In the genomic region with DNA sequence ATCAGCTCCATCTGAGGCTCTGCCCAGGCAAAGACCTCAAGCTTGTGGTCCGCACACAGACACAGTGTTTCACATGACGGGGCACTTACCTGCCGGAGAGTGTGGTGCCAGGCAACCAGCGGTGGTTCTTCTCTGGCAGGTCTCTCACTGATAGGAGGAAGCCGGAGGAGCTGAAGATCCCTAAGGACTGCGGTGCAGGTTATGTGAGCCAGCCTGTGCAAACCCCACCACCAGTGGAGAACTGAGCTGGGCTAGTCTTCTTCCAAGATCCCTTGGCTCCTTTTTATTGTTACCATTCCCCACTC, we compare ENCODE assay signal across 10 mouse cellular contexts. TPM values are rescaled to one million over a fixed set of nuclear protein-coding genes. Genes with fewer than 3 reads are reported as not detected.
A peak's percentile ranks its signal among the peaks of the same experiment; 100 is the strongest.
DNase-seq lines count a peak whose midpoint lies in the region; ATAC-seq and TF ChIP-seq lines count a peak whose summit lies in the region.
"Had no signal": no experiment of that assay in that cellular context is flagged by ENCODE, and none has a peak within 500 bp of the region (broad histone marks: within the 10 kb centered on the region; RNA-seq: fewer than 3 reads in every experiment).

No protein-coding gene starts in this region.

- no peak overlapping the region for H3K9ac ChIP-seq in hindbrain, embryonic 12.5 days
- no peak overlapping the region for H3K9ac ChIP-seq in hindbrain, embryonic 11.5 days (ENCODE audit: low read depth, low read length)
- no peak overlapping the region for H3K9ac ChIP-seq in midbrain, embryonic 16.5 days (ENCODE audit: low read depth, low read length)
- H3K9ac ChIP-seq in midbrain, embryonic 15.5 days, result no peak overlapping the region
- H3K9ac ChIP-seq in forebrain, postnatal 0 days, result no peak overlapping the region

- H3K9me3 ChIP-seq in hindbrain, embryonic 12.5 days (replicated peaks), result no peaks in the 10 kb centered on the region
- no peaks in the 10 kb centered on the region for H3K9me3 ChIP-seq in hindbrain, embryonic 11.5 days (ENCODE audit: control insufficient read depth, low read length)
- H3K9me3 ChIP-seq in midbrain, embryonic 16.5 days (replicated peaks; ENCODE audit: control insufficient read depth, low read length, poor library complexity, severe bottlenecking), result no peaks in the 10 kb centered on the region
- no peaks in the 10 kb centered on the region for H3K9me3 ChIP-seq in midbrain, embryonic 15.5 days
- no peaks in the 10 kb centered on the region for H3K9me3 ChIP-seq in forebrain, postnatal 0 days (ENCODE audit: low read length)

- H3K27ac ChIP-seq in hindbrain, embryonic 12.5 days, result no peak overlapping the region
- no peak overlapping the region for H3K27ac ChIP-seq in hindbrain, embryonic 11.5 days (ENCODE audit: low read depth, low read length)
- H3K27ac ChIP-seq in midbrain, embryonic 16.5 days (ENCODE audit: low read length), result no peak overlapping the region
- no peak overlapping the region for H3K27ac ChIP-seq in midbrain, embryonic 15.5 days
- 0 out of 2 replicates have a peak overlapping the region, but pooled peaks have one; percentile 35 for H3K27ac ChIP-seq in forebrain, postnatal 0 days (ENCODE audit: low read depth, low read length)

- WGBS in hindbrain, embryonic 12.5 days, result 93% methylated on average over 6 of the region's 6 CpGs
- WGBS in hindbrain, embryonic 11.5 days, result 92% methylated on average over 6 of the region's 6 CpGs
- whole genome bisulfite sequencing in midbrain, embryonic 16.5 days, result 88% methylated on average over 6 of the region's 6 CpGs
- WGBS in midbrain, embryonic 15.5 days, result 89% methylated on average over 6 of the region's 6 CpGs
- WGBS in forebrain, postnatal 0 days, result 94% methylated on average over 6 of the region's 6 CpGs

- H3K27me3 ChIP-seq in hindbrain, embryonic 12.5 days, result no peaks in the 10 kb centered on the region
- H3K27me3 ChIP-seq in hindbrain, embryonic 11.5 days (ENCODE audit: control insufficient read depth, insufficient read depth, low read length), result no peaks in the 10 kb centered on the region
- no peaks in the 10 kb centered on the region for H3K27me3 ChIP-seq in midbrain, embryonic 16.5 days (ENCODE audit: control insufficient read depth, insufficient read depth, low read depth, low read length)
- H3K27me3 ChIP-seq in midbrain, embryonic 15.5 days (replicated peaks), result no peaks in the 10 kb centered on the region
- no peaks in the 10 kb centered on the region for H3K27me3 ChIP-seq in forebrain, postnatal 0 days (ENCODE audit: insufficient read depth, low read length)

- no peak for DNase-seq in hindbrain, embryonic 11.5 days (ENCODE audit: low spot score)
- no peak for DNase-seq in forebrain, postnatal 0 days
- no peak for DNase-seq in yolk sac, embryonic 10.5 days (ENCODE audit: low spot score)
- DNase-seq: heart, postnatal 4 days; thymus, adult 2 months had no signal

- peaks cover 7% of the 10 kb centered on the region; the same call in 1 of the 2 replicates for H3K36me3 ChIP-seq in hindbrain, embryonic 12.5 days
- H3K36me3 ChIP-seq in hindbrain, embryonic 11.5 days (ENCODE audit: control insufficient read depth, insufficient read depth, low read length), result no peaks in the 10 kb centered on the region
- H3K36me3 ChIP-seq in midbrain, embryonic 16.5 days (ENCODE audit: control insufficient read depth, insufficient read depth, low read length), result peaks cover 2% of the 10 kb centered on the region; the same call in 1 of the 2 replicates
- H3K36me3 ChIP-seq in midbrain, embryonic 15.5 days (replicated peaks), result peaks cover 6% of the 10 kb centered on the region; the same call in 1 of the 2 replicates
- H3K36me3 ChIP-seq in forebrain, postnatal 0 days (ENCODE audit: insufficient read depth), result peaks cover 12% of the 10 kb centered on the region

- no peak overlapping the region for H3K4me3 ChIP-seq in hindbrain, embryonic 12.5 days
- no peak overlapping the region for H3K4me3 ChIP-seq in hindbrain, embryonic 11.5 days (ENCODE audit: low read depth, low read length)
- no peak overlapping the region for H3K4me3 ChIP-seq in midbrain, embryonic 16.5 days (ENCODE audit: low read depth, low read length)
- H3K4me3 ChIP-seq in midbrain, embryonic 15.5 days, result no peak overlapping the region
- H3K4me3 ChIP-seq in forebrain, postnatal 0 days (ENCODE audit: low read depth, low read length), result no peak overlapping the region

- peaks cover 10% of the 10 kb centered on the region for H3K4me1 ChIP-seq in hindbrain, embryonic 12.5 days
- H3K4me1 ChIP-seq in hindbrain, embryonic 11.5 days (replicated peaks; ENCODE audit: control insufficient read depth, insufficient read depth, low read length), result peaks cover 4% of the 10 kb centered on the region; the same call in 1 of the 2 replicates
- H3K4me1 ChIP-seq in midbrain, embryonic 16.5 days (ENCODE audit: control insufficient read depth, insufficient read depth, low read length), result 0 out of 2 replicates have a peak, but pooled peaks cover 3% of the 10 kb centered on the region
- peaks cover 7% of the 10 kb centered on the region; the same call in 1 of the 2 replicates for H3K4me1 ChIP-seq in midbrain, embryonic 15.5 days
- no peaks in the 10 kb centered on the region for H3K4me1 ChIP-seq in forebrain, postnatal 0 days (ENCODE audit: insufficient read depth)

- no peak for TF ChIP-seq CTCF in forebrain, postnatal 0 days (IDR thresholded peaks at IDR 0.05; ENCODE audit: low read depth)

- peak overlapping the region; percentile 59 for H3K4me2 ChIP-seq in hindbrain, embryonic 12.5 days (replicated peaks)
- H3K4me2 ChIP-seq in hindbrain, embryonic 11.5 days (replicated peaks; ENCODE audit: low read depth, low read length), result no peak overlapping the region
- H3K4me2 ChIP-seq in midbrain, embryonic 16.5 days (ENCODE audit: low read length), result no peak overlapping the region
- no peak overlapping the region for H3K4me2 ChIP-seq in midbrain, embryonic 15.5 days
- no peak overlapping the region for H3K4me2 ChIP-seq in forebrain, postnatal 0 days (ENCODE audit: low read depth)

- ATAC-seq in hindbrain, embryonic 12.5 days (ENCODE audit: low FRiP score), result 0 out of 2 replicates have a peak, but pooled peaks have one; percentile 11
- ATAC-seq in hindbrain, embryonic 11.5 days (ENCODE audit: low FRiP score), result no peak
- peak; percentile 33; the same call in 1 of the 2 replicates for ATAC-seq in midbrain, embryonic 16.5 days
- no peak for ATAC-seq in midbrain, embryonic 15.5 days (replicated peaks)
- ATAC-seq in forebrain, postnatal 0 days, result no peak
- no peak for ATAC-seq in CD4-positive, CD25-positive, alpha-beta regulatory T cell, adult 4 months

RNA-seq across cellular contexts. Expression of a gene that starts 12.5 kb away (rescaled TPM):
- 0.52 and 0.61 TPM in 2 replicates for polyA plus RNA-seq in hindbrain, embryonic 12.5 days (2016; fragmentation: Nextera tagmentation; extraction: Ambion mirVana)
- 0.25 and 0.56 TPM in 2 replicates for polyA plus RNA-seq in hindbrain, embryonic 11.5 days (2014; fragmentation: Nextera tagmentation; extraction: Ambion mirVana)
- 0.17 and 0.48 TPM in 2 replicates for polyA plus RNA-seq in midbrain, embryonic 16.5 days (2015; fragmentation: Nextera tagmentation; extraction: Ambion mirVana)
- 0.17 and 0.32 TPM in 2 replicates for polyA plus RNA-seq in midbrain, embryonic 15.5 days (2015; fragmentation: Nextera tagmentation; extraction: Ambion mirVana)
- 0.33 and 0.38 TPM in 2 replicates for total RNA-seq in forebrain, postnatal 0 days (2014; rRNA removed)
- 0.14 and 0.52 TPM in 2 replicates for polyA plus RNA-seq in forebrain, postnatal 0 days (2015; fragmentation: Nextera tagmentation; extraction: Ambion mirVana)
- not detected for polyA plus RNA-seq in CD4-positive, CD25-positive, alpha-beta regulatory T cell, adult 4 months (2017; shearing (Covaris generic))
- total RNA-seq: heart, postnatal 4 days had no signal
- polyA plus RNA-seq: embryonic facial prominence, embryonic 11.5 days had no signal

RNA-seq across cellular contexts. Expression of a gene that starts 59.1 kb away (rescaled TPM):
- 230 and 240 TPM in 2 replicates for polyA plus RNA-seq in hindbrain, embryonic 12.5 days (2016; fragmentation: Nextera tagmentation; extraction: Ambion mirVana)
- 287 and 290 TPM in 2 replicates for polyA plus RNA-seq in hindbrain, embryonic 11.5 days (2014; fragmentation: Nextera tagmentation; extraction: Ambion mirVana)
- polyA plus RNA-seq in midbrain, embryonic 16.5 days (2015; fragmentation: Nextera tagmentation; extraction: Ambion mirVana), result 192 and 204 TPM in 2 replicates
- 196 and 201 TPM in 2 replicates for polyA plus RNA-seq in midbrain, embryonic 15.5 days (2015; fragmentation: Nextera tagmentation; extraction: Ambion mirVana)
- total RNA-seq in forebrain, postnatal 0 days (2014; rRNA removed), result 178 and 300 TPM in 2 replicates
- polyA plus RNA-seq in forebrain, postnatal 0 days (2015; fragmentation: Nextera tagmentation; extraction: Ambion mirVana), result 195 and 209 TPM in 2 replicates
- polyA plus RNA-seq in CD4-positive, CD25-positive, alpha-beta regulatory T cell, adult 4 months (2017; shearing (Covaris generic)), result 100 to 1,000 TPM in 1 of 2 experiments, 10 to 100 TPM in 1; 99.6 to 100 TPM

Comparison
In these comparisons a context has a peak if more than half of its experiments do, and no peak if none do; other contexts are left out.
1. ATAC-seq: peak in hindbrain, embryonic 12.5 days (single experiment) and midbrain, embryonic 16.5 days (single experiment); none in hindbrain, embryonic 11.5 days (single experiment), midbrain, embryonic 15.5 days (single experiment), forebrain, postnatal 0 days (single experiment) and CD4-positive, CD25-positive, alpha-beta regulatory T cell, adult 4 months (single experiment).